In genomic region chr5:51439773-51440172, GRCm38 (mm10) we compare ENCODE assay signal across 12 mouse cellular contexts.
DNase-seq lines count a peak whose midpoint lies in the region; ATAC-seq and TF ChIP-seq lines count a peak whose summit lies in the region.
"Had no signal": no experiment of that assay in that cellular context is flagged by ENCODE, and none has a peak within 500 bp of the region (broad histone marks: within the 10 kb centered on the region; RNA-seq: fewer than 3 reads in every experiment).

No protein-coding gene starts in this region.

- H3K4me1 ChIP-seq in testis, adult 2 months (ENCODE audit: control insufficient read depth, insufficient read depth, low read length), result no peaks in the 10 kb centered on the region
- H3K4me1 ChIP-seq in heart, embryonic 14.5 days (ENCODE audit: control insufficient read depth in 2 of 2, insufficient read depth in 2 of 2, low read length in 2 of 2), result peaks cover 11 to 20% of the 10 kb centered on the region in 2 experiments
- H3K4me1 ChIP-seq in forebrain, embryonic 13.5 days, result no peaks in the 10 kb centered on the region
- H3K4me1 ChIP-seq: neural tube, embryonic 15.5 days had no signal

- peak overlapping the region; percentile 40 for H3K4me2 ChIP-seq in heart, embryonic 14.5 days (ENCODE audit: low read length)
- no peak overlapping the region for H3K4me2 ChIP-seq in forebrain, embryonic 13.5 days
- H3K4me2 ChIP-seq: limb, embryonic 13.5 days; neural tube, embryonic 15.5 days had no signal

- H3K9me3 ChIP-seq in heart, embryonic 14.5 days (ENCODE audit: control insufficient read depth, low read length), result no peaks in the 10 kb centered on the region
- H3K9me3 ChIP-seq in forebrain, embryonic 13.5 days (replicated peaks), result no peaks in the 10 kb centered on the region
- H3K9me3 ChIP-seq: limb, embryonic 13.5 days; neural tube, embryonic 15.5 days had no signal

- peak; percentile 73 for ATAC-seq in heart, embryonic 14.5 days (ENCODE audit: insufficient number of reproducible peaks, insufficient read depth, low FRiP score, low read depth)
- no peak for ATAC-seq in forebrain, embryonic 13.5 days

- peak overlapping the region; percentile 45 for H3K4me3 ChIP-seq in testis, adult 2 months (ENCODE audit: control insufficient read depth, low read depth, low read length)
- no peak overlapping the region for H3K4me3 ChIP-seq in heart, embryonic 14.5 days (ENCODE audit: control insufficient read depth in 1 of 2, insufficient read depth in 1 of 2, low read depth in 1 of 2, low read length in 2 of 2)
- H3K4me3 ChIP-seq in forebrain, embryonic 13.5 days, result no peak overlapping the region
- H3K4me3 ChIP-seq: limb, embryonic 13.5 days; neural tube, embryonic 15.5 days had no signal

- H3K36me3 ChIP-seq in testis, adult 2 months (ENCODE audit: control insufficient read depth, insufficient read depth, low read length), result no peaks in the 10 kb centered on the region
- no peaks in the 10 kb centered on the region for H3K36me3 ChIP-seq in heart, embryonic 14.5 days (ENCODE audit: control insufficient read depth, insufficient read depth, low read length)
- no peaks in the 10 kb centered on the region for H3K36me3 ChIP-seq in forebrain, embryonic 13.5 days (ENCODE audit: poor library complexity, severe bottlenecking)
- H3K36me3 ChIP-seq: limb, embryonic 13.5 days; neural tube, embryonic 15.5 days had no signal

- 2% methylated on average over 4 of the region's 4 CpGs for WGBS in heart, embryonic 14.5 days
- 47% methylated on average over 4 of the region's 4 CpGs for WGBS in forebrain, embryonic 13.5 days

- no peak overlapping the region for H3K27ac ChIP-seq in testis, adult 2 months (ENCODE audit: control insufficient read depth, insufficient read depth, low read depth, low read length)
- peak overlapping the region; percentile 45 to 64; a peak in 3 of 4 replicates for H3K27ac ChIP-seq in heart, embryonic 14.5 days (replicated peaks in 1 of 2; ENCODE audit: control insufficient read depth in 1 of 2, insufficient read depth in 1 of 2, low read depth in 2 of 2, low read length in 2 of 2)
- H3K27ac ChIP-seq in forebrain, embryonic 13.5 days, result no peak overlapping the region
- H3K27ac ChIP-seq: limb, embryonic 13.5 days; neural tube, embryonic 15.5 days had no signal

- no peak for TF ChIP-seq POLR2A in testis, adult 2 months (IDR thresholded peaks at IDR 0.05; ENCODE audit: control insufficient read depth, low read depth, low read length)

- H3K9ac ChIP-seq in heart, embryonic 14.5 days (ENCODE audit: low read length), result no peak overlapping the region
- H3K9ac ChIP-seq in forebrain, embryonic 13.5 days, result no peak overlapping the region
- H3K9ac ChIP-seq: limb, embryonic 13.5 days; neural tube, embryonic 15.5 days had no signal

- no peak for TF ChIP-seq CTCF in testis, adult 2 months (IDR thresholded peaks at IDR 0.05; ENCODE audit: control insufficient read depth, insufficient read depth, insufficient replicate concordance, low read depth, low read length)

- peak; percentile 24 for DNase-seq in adrenal gland, adult 8-10 months
- no peak for DNase-seq in adrenal gland, adult 18-20 months (ENCODE audit: low spot score in 2 of 2)
- DNase-seq in testis, postnatal 14 days (ENCODE audit: low spot score), result no peak
- DNase-seq in spleen, postnatal 4 days (ENCODE audit: low spot score in 2 of 2), result no peak
- DNase-seq in ovary, postnatal 14 days (ENCODE audit: low spot score), result no peak
- DNase-seq: midbrain, embryonic 14.5 days; right cerebral cortex, postnatal 14 days had no signal

- H3K27me3 ChIP-seq in testis, adult 2 months (ENCODE audit: control insufficient read depth, insufficient read depth, low read length), result no peaks in the 10 kb centered on the region
- H3K27me3 ChIP-seq in heart, embryonic 14.5 days (ENCODE audit: control insufficient read depth, insufficient read depth, low read length), result no peaks in the 10 kb centered on the region
- no peaks in the 10 kb centered on the region for H3K27me3 ChIP-seq in forebrain, embryonic 13.5 days
- H3K27me3 ChIP-seq: limb, embryonic 13.5 days; neural tube, embryonic 15.5 days had no signal

Comparison
In these comparisons a context has a peak if more than half of its experiments do, and no peak if none do; other contexts are left out.
1. H3K27ac ChIP-seq: peak in heart, embryonic 14.5 days (2 of 2); none in testis, adult 2 months (single experiment) and forebrain, embryonic 13.5 days (single experiment).